Mouse (Mus musculus) liver, embryonic 14.5 days (tissue): ENCODE measurements around the gene Dpep2nb.

ENCODE experiments used
- CTCF ChIP-seq: IDR thresholded peaks from 2 replicates; pipeline ENCODE4 v1.5.1; 2016; ENCODE audit warnings: antibody characterized with exemption, low read depth, control low read depth
- EP300 ChIP-seq: IDR thresholded peaks from 2 replicates; pipeline ENCODE4 v1.6.1; 2016; ENCODE audit warnings: antibody characterized with exemption, low read depth

DNA sequence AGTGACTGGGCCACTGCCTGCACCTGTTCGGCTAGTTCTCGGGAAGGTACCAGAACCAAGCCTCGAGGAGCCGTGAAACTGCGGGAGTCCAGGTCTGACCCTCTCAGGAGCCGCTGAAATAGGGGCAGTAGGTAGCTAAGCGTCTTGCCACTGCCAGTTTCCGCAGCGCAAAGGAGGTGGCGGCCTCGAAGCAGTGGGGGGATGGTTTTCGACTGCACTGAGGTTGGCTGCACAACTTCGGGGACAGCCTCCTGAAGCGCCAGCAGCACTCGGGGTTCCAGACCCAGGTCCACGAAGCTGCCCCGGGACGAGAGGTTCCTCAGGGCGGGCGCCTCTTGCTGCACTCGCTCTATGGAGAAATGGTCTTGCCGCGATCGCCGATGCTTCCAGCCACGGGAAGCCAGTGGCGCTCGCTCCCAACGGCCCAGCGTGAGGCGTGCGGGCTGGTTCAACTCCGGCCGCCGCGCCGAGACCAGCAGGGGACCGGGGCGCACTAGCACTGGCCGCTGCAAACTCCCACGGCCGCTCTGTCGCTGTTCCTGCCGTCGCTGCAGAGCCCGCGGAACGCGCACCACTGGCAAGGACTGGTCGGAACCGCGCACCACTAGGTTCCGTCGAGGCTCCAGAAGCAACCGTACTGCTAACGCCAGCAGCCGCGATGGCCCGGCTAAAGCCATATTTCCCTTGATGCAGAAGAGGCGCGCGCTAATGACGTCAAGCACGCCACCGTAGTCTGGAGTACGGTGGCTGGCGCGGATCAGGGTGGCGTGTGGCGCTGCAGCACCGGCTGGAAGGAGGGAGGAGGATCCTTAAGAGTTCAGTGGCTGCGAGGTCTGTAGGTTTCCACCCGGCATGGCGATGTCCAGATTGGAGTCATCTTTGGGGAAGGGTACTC, 5.2 kb upstream of the Dpep2nb start:
- peak; percentile 21; the same call in 1 of the 2 replicates for TF ChIP-seq CTCF
- no peak for TF ChIP-seq EP300
